Mouse (Mus musculus) heart, adult 2 months (tissue): Measurements from ENCODE around the gene Trim69.

Experiments
- CTCF ChIP-seq: fragments of 200-600 bp; IDR thresholded peaks from 2 replicates; pipeline ENCODE4 v1.8.1; 2022; ENCODE audit warnings: antibody characterized with exemption, mild to moderate bottlenecking, moderate library complexity
- POLR2A ChIP-seq: fragments of 200-500 bp; IDR thresholded peaks from 2 replicates; pipeline ENCODE4 v1.6.1; 2011; ENCODE audit warnings: mild to moderate bottlenecking, low read depth, low read length, control low read depth; ENCODE audit not compliant: insufficient read depth

- TF ChIP-seq CTCF (no peak), POLR2A (no peak)
These were observed 26.3 kb downstream of the Trim69 start for GRCm38 (mm10) chr2:122186751-122187150.
